Mouse (Mus musculus) brain, embryonic 18.5 days (tissue): ENCODE measurements at regions not wholly inside any gene's neighbourhood (a gene's known extent, or its start where the extent isn't known, plus 50 kb on each side); places are given as distances from the start of the nearest gene placed in this dataset.
A peak's percentile ranks its signal among the peaks of the same experiment; 100 is the strongest.

Experiments
- DNase-seq: peaks from one replicate; pipeline ENCODE4 v3.0.0-alpha.2; 2012; ENCODE audit warnings: low read depth, low spot score

DNA sequence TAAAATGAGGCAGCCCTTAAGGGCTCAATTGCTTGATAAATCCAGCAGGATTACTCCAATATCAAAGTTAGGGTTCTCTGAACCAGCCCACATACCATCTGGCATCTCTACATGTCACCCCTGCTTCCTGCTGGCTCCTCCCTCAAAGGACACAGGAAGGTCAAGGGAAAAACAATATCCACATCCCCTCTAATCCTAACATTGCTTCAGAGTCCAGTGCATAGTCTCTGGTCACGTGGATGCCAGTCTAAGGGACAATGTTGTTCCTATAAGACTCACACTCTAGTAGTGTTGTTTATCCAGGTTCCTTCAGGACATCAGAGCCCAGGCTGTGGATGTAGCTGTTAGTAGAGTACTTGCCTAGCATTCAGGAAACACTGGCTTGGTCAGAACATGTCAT is 124.9 kb upstream of the Foxa2 start:
- DNase-seq, result no peak

- no peak for DNase-seq
These were observed 128.6 kb upstream of the Foxa2 start for GRCm38 (mm10) chr2:148175251-148175927.

DNA sequence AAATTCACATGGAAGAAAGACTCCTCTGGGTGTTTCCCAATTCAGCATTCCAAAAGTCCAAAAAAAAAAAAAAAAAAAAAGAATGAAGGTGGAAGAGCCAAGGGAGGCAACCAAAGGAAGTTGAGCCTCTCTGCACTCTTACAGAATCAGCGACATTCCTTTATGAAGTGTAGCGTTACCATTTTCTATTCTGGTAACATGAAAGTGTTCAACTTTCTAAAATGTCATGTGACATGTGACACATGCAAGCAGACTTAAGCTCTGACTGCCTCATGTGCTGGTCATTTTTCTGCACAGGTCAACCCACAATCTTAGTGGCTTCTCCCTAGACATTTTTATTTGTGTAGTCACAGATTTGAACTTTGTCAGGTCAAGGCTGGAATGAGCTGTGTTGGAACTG is 133.5 kb upstream of the Foxa2 start:
- no peak for DNase-seq

- no peak for DNase-seq
These were observed 134.7 kb upstream of the Foxa2 start for GRCm38 (mm10) chr2:148181518-148181917.

DNA sequence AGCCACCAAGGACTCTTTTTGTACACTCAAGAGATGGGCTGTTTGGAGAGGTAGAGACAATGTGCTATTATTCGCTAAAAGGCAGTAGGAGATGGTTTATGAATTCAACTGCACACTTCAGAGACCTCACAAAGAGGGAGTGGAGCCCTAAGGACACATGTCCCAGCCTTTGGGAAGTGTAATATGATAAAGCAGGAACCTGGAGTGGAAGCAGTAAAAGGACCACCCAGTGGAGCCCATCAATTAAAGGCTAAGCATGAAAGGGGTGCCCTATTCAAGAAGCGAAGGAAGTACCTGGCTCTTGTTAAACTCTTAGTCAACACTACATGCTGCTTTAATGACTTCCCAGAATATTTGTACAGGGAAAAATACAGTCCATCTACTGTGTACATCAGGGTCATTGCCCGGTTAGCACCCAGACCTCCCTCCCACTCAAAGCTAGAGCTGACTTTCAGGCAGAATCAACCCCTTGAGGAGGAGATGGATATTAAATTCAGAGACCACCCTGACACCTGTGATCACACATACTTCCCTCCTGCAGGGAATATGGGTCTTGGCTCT is 135.8 kb upstream of the Foxa2 start:
- DNase-seq, result no peak

GRCm38 (mm10) chr2:148184801-148185212 is 138.0 kb upstream of the Foxa2 start:
- DNase-seq, result no peak

DNA sequence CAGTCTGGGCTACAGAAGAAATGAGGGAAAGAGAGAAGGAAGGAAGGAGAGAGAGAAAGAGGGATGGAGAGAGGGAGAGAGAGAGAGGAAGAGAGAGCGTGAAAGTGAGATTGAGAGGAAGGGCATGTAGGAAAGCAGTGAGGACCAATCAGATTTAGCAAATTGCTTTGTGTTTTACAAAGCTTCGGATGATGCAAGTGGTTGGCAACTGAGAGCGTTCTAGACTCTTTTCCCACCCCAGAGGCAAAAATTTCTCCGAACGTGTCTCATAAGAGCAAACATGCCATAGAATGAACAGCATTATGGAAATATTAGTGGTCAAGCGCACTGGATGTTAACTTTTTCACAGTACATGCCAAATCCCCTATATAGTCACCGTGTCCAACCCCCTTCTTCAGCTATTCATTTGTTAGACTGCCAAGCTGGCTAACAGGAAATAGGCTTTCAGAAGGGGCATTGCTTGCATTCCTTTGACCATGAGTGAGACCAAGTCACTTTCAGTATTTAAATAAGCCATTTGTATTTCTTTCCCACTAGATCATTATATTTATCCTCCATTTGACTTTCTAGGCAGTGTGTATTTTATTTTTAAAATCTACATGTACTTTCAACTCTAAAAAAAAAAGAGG is 139.7 kb upstream of the Foxa2 start:
- no peak for DNase-seq

- peak; percentile 4 for DNase-seq
These were observed 142.1 kb upstream of the Foxa2 start for GRCm38 (mm10) chr2:148188865-148189264.

DNA sequence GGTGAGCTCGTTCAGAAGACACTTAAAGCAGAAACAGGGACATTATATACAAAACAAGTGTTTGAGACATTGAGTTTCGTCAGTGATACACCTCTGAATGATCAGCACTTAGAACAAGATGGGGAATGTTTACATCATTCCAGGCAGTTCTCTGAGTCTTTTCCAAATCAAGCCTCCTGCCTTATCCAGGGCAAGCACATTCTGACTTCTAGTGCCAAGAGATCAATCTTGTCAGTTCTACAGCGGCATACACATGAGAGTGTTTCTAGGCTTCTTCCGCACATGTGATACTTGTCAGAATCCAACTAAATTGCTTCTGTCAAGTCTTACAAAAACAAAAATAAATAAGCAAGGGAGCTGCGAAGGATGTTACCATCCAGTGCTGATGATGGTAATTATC is 142.5 kb upstream of the Foxa2 start:
- no peak for DNase-seq

- DNase-seq, result no peak
These were observed 146.2 kb upstream of the Foxa2 start for GRCm38 (mm10) chr2:148192946-148193345.

DNA sequence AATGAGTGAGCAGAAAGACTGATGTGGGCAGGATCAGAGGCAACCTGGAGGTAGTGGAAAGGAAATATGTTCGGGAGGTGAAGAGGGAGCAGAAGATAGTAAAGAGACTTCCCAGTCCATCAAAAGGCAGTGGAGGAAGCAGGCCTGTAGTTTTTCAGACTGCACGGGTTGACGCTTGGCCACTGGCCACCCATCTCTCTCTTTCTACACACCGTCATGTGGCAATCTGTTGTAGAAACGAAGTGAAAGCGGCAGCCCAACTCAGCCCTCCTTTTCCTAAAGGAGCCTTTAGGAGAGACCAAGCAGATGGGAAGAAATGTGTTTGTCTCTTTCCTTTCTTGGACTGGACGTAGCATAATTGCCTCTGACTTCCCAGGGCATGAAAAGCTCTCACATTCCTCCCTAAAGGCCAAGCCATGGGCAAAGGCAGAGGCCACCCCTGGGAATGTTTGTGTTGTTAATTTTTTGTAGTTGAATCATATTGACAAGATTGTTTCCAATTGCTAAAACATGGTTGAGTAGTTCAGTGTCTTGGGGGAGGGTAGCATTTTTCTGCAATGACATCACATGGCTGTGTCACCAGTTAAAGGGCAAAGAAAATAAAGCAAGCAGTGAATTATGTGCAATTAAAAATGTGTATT is 150.7 kb upstream of the Foxa2 start:
- DNase-seq, result no peak

GRCm38 (mm10) chr2:148206633-148207032 is 159.9 kb upstream of the Foxa2 start:
- no peak for DNase-seq

DNA sequence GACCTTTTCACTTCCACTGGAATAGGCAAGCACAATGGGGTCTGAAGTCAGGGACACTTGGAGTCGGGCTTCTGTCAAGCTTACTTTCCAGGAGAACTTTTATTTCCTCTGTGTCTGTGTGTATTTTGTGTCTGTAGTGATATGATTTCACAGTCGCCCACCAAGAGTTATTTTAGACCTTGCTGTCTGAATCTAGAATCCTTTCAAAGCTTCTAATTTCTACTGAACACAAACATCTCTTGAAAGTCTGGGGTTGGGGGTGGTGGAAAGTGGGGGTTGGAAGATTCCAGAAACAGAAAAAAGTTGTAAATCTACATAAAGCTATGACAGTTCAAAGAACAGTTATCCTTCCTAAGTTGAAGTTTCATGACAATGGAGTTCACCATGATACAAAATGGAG is 164.0 kb upstream of the Foxa2 start:
- no peak for DNase-seq

- DNase-seq, result no peak
These were observed 170.4 kb upstream of the Foxa2 start for GRCm38 (mm10) chr2:148217136-148217535.

GRCm38 (mm10) chr2:148233691-148234300 is 161.3 kb upstream of the Sstr4 start:
- no peak for DNase-seq

DNA sequence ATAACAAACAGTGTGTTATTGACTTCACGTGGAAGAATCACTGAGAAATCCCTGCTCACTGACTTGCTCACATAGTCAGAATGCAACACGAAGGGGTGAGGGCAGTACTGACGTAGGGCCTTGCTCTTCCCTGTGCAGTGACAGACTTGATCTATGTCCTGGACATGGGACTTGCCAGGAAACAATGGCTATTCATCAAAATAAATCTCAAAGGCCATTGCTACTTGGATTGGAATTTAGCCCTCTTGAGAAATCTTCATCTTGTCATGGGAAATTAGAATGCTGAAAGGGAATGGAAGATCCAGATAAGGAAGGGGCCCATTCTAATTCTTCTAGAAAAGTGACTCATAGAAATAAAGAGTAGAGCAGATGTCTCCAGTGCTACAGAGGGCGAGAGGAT is 158.0 kb upstream of the Sstr4 start:
- no peak for DNase-seq

- no peak for DNase-seq
These were observed 156.1 kb upstream of the Sstr4 start for GRCm38 (mm10) chr2:148239046-148239445.

DNA sequence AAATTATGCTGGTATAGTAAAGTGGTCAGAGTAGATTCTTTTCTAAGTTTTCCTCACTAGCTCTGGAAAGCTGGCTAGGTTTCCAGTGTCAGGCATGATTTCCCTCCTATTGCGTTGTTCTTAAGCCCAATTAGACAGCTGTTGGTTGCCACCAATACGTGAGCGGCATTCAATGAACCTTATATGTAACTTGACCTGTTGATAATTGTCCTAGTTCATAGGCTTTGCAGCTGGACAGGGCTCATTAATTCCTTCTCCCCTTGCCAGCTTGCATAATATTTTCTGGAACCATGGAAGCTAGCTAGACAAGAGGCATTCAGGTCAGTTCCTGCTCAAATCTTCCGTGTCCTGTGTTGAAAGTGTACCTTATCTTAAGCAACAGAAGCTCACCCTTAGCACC is 152.9 kb upstream of the Sstr4 start:
- DNase-seq, result no peak

- no peak for DNase-seq
These were observed 149.6 kb upstream of the Sstr4 start for GRCm38 (mm10) chr2:148245575-148245974.

GRCm38 (mm10) chr2:148250902-148251301 is 144.2 kb upstream of the Sstr4 start:
- no peak for DNase-seq

GRCm38 (mm10) chr2:148255662-148256061 is 139.5 kb upstream of the Sstr4 start:
- DNase-seq, result no peak

DNA sequence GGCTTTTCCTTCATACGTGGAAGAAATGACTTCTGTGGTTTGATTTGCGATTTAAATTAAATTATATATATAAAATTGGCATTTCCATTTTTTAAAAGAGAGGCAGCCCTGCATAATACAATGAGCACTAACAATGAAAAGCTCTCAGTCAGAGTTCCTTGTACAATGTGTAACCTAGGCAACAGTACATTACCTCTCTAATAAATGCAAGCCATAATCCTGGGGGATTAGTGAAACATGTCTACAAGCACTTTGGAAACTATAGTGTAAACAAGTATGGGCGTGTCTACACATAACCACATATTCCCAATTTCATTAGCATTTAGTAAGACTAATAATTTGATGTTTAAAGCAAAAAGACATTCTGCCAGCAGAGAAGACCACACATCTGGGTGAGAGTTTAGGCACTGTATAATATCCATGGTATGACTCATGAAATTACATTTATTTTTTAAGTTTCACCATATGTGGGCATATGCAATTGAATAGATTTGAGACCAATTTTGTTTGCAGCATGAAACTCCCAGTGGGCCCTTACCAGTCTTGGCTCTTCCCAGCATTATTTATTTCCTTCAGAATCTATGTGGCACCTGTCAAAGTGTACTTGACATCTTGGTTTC is 130.9 kb upstream of the Sstr4 start:
- no peak for DNase-seq
